Mouse (Mus musculus) midbrain, embryonic 15.5 days (tissue): ENCODE measurements at regions not wholly inside any gene's neighbourhood (a gene's known extent, or its start where the extent isn't known, plus 50 kb on each side); places are given as distances from the start of the nearest gene placed in this dataset.

ENCODE experiments used
- ATAC-seq: fragments of 200-750 bp; cut with Nextera tagmentation; replicated peaks from 2 replicates; pipeline ENCODE4 v1.8.0; 2017; ENCODE audit warnings: moderate TSS enrichment
- H3K27ac ChIP-seq: fragments of 300-500 bp; sonication (generic); 2 replicates; pipeline ENCODE4 v1.5.1; 2015; ENCODE audit warnings: mild to moderate bottlenecking, inconsistent platforms
- H3K27me3 ChIP-seq: fragments of 300-500 bp; sonication (generic); replicated peaks from 2 replicates; pipeline ENCODE4 v1.6.1; 2015; ENCODE audit warnings: inconsistent platforms
- H3K36me3 ChIP-seq: fragments of 300-500 bp; sonication (generic); replicated peaks from 2 replicates; pipeline ENCODE4 v1.6.1; 2015; ENCODE audit warnings: inconsistent platforms
- H3K4me1 ChIP-seq: fragments of 300-500 bp; sonication (generic); 2 replicates; pipeline ENCODE4 v1.6.1; 2015; ENCODE audit warnings: inconsistent platforms
- H3K4me2 ChIP-seq: fragments of 300-500 bp; sonication (generic); 2 replicates; pipeline ENCODE4 v1.6.1; 2015; ENCODE audit warnings: inconsistent platforms, mild to moderate bottlenecking, moderate library complexity
- H3K4me3 ChIP-seq: fragments of 300-500 bp; sonication (generic); 2 replicates; pipeline ENCODE4 v1.5.1; 2015; ENCODE audit warnings: mild to moderate bottlenecking, inconsistent platforms
- H3K9ac ChIP-seq: fragments of 300-500 bp; sonication (generic); 2 replicates; pipeline ENCODE4 v1.6.1; 2015; ENCODE audit warnings: mild to moderate bottlenecking, inconsistent platforms
- H3K9me3 ChIP-seq: fragments of 300-500 bp; sonication (generic); 2 replicates; pipeline ENCODE4 v1.6.1; 2016; ENCODE audit warnings: inconsistent platforms
- WGBS: fragments of 180-500 bp; shearing (Covaris S2); methylation state at CpG from one replicate; pipeline ENCODE4 v1.1.7; 2015; ENCODE audit warnings: mixed read lengths; 5-methylcytosine and 5-hydroxymethylcytosine counted together

GRCm38 (mm10) chr4:95358674-95359073 lies 198.6 kb upstream of the Fggy start:
- Histone ChIP-seq H3K27me3 (no peaks in the 10 kb centered on the region), H3K4me3 (no peak overlapping the region), H3K4me1 (no peaks in the 10 kb centered on the region), H3K9ac (no peak overlapping the region), H3K4me2 (no peak overlapping the region), H3K9me3 (no peaks in the 10 kb centered on the region), H3K36me3 (no peaks in the 10 kb centered on the region), H3K27ac (no peak overlapping the region)
- no peak for ATAC-seq
- whole genome bisulfite sequencing = 75% methylated on average over 2 of the region's 2 CpGs

- Histone ChIP-seq H3K27me3 (no peaks in the 10 kb centered on the region), H3K36me3 (no peaks in the 10 kb centered on the region), H3K4me1 (no peaks in the 10 kb centered on the region), H3K27ac (no peak overlapping the region), H3K4me3 (no peak overlapping the region), H3K4me2 (no peak overlapping the region), H3K9me3 (no peaks in the 10 kb centered on the region), H3K9ac (no peak overlapping the region)
- ATAC-seq = no peak
- 19% methylated on average over 3 of the region's 3 CpGs for WGBS
These were observed 196.9 kb upstream of the Fggy start for GRCm38 (mm10) chr4:95360336-95360967.

GRCm38 (mm10) chr4:95364376-95365082 lies 192.8 kb upstream of the Fggy start:
- no peaks in the 10 kb centered on the region for H3K36me3 ChIP-seq
- H3K4me1 ChIP-seq = no peaks in the 10 kb centered on the region
- 85% methylated on average over 4 of the region's 4 CpGs for WGBS
- H3K9me3 ChIP-seq = no peaks in the 10 kb centered on the region
- H3K9ac ChIP-seq = no peak overlapping the region
- no peak overlapping the region for H3K4me2 ChIP-seq
- no peak for ATAC-seq
- H3K27me3 ChIP-seq = no peaks in the 10 kb centered on the region
- no peak overlapping the region for H3K27ac ChIP-seq
- H3K4me3 ChIP-seq = no peak overlapping the region

GRCm38 (mm10) chr4:95376386-95376785 lies 180.9 kb upstream of the Fggy start:
- no peak overlapping the region for H3K27ac ChIP-seq
- WGBS = 80% methylated on average over 5 of the region's 5 CpGs
- ATAC-seq = no peak
- no peaks in the 10 kb centered on the region for H3K27me3 ChIP-seq
- no peaks in the 10 kb centered on the region; the same call in 1 of the 2 replicates for H3K4me1 ChIP-seq
- H3K4me2 ChIP-seq = no peak overlapping the region
- H3K36me3 ChIP-seq = no peaks in the 10 kb centered on the region
- H3K9ac ChIP-seq = no peak overlapping the region
- no peak overlapping the region for H3K4me3 ChIP-seq
- no peaks in the 10 kb centered on the region for H3K9me3 ChIP-seq

- H3K4me2 ChIP-seq = no peak overlapping the region
- no peak overlapping the region for H3K9ac ChIP-seq
- ATAC-seq = no peak
- no peaks in the 10 kb centered on the region for H3K27me3 ChIP-seq
- no peak overlapping the region for H3K27ac ChIP-seq
- WGBS = 53% methylated on average over 9 of the region's 9 CpGs
- H3K4me1 ChIP-seq = no peaks in the 10 kb centered on the region; the same call in 1 of the 2 replicates
- H3K4me3 ChIP-seq = no peak overlapping the region
- H3K36me3 ChIP-seq = no peaks in the 10 kb centered on the region
- no peaks in the 10 kb centered on the region for H3K9me3 ChIP-seq
These were observed 179.8 kb upstream of the Fggy start for GRCm38 (mm10) chr4:95377222-95378134.

GRCm38 (mm10) chr4:95378645-95379044 lies 178.7 kb upstream of the Fggy start:
- Histone ChIP-seq H3K4me2 (no peak overlapping the region), H3K4me3 (no peak overlapping the region), H3K9ac (no peak overlapping the region), H3K36me3 (no peaks in the 10 kb centered on the region), H3K9me3 (no peaks in the 10 kb centered on the region), H3K27me3 (no peaks in the 10 kb centered on the region), H3K4me1 (no peaks in the 10 kb centered on the region; the same call in 1 of the 2 replicates), H3K27ac (no peak overlapping the region)
- ATAC-seq = no peak
- WGBS = 88% methylated on average over 3 of the region's 3 CpGs

GRCm38 (mm10) chr4:95383216-95383892 lies 174.0 kb upstream of the Fggy start:
- WGBS = 90% methylated on average over 8 of the region's 8 CpGs
- no peak overlapping the region for H3K9ac ChIP-seq
- no peaks in the 10 kb centered on the region for H3K36me3 ChIP-seq
- ATAC-seq = no peak
- H3K4me3 ChIP-seq = no peak overlapping the region
- no peak overlapping the region for H3K27ac ChIP-seq
- H3K9me3 ChIP-seq = no peaks in the 10 kb centered on the region
- no peaks in the 10 kb centered on the region for H3K27me3 ChIP-seq
- no peak overlapping the region for H3K4me2 ChIP-seq
- H3K4me1 ChIP-seq = no peaks in the 10 kb centered on the region

GRCm38 (mm10) chr4:95385552-95385951 lies 171.8 kb upstream of the Fggy start:
- ATAC-seq = no peak
- Histone ChIP-seq H3K4me2 (no peak overlapping the region), H3K4me3 (no peak overlapping the region), H3K36me3 (no peaks in the 10 kb centered on the region), H3K27me3 (no peaks in the 10 kb centered on the region), H3K27ac (no peak overlapping the region), H3K4me1 (no peaks in the 10 kb centered on the region), H3K9me3 (no peaks in the 10 kb centered on the region), H3K9ac (no peak overlapping the region)
- 68% methylated on average over 7 of the region's 7 CpGs for WGBS

GRCm38 (mm10) chr4:95386021-95386420 lies 171.3 kb upstream of the Fggy start:
- no peak for ATAC-seq
- WGBS = 58% methylated on average over 2 of the region's 2 CpGs
- no peak overlapping the region for H3K27ac ChIP-seq
- H3K4me3 ChIP-seq = no peak overlapping the region
- H3K36me3 ChIP-seq = no peaks in the 10 kb centered on the region
- H3K4me2 ChIP-seq = no peak overlapping the region
- no peaks in the 10 kb centered on the region for H3K9me3 ChIP-seq
- H3K27me3 ChIP-seq = no peaks in the 10 kb centered on the region
- H3K4me1 ChIP-seq = no peaks in the 10 kb centered on the region
- no peak overlapping the region for H3K9ac ChIP-seq

GRCm38 (mm10) chr4:95388556-95388955 lies 168.8 kb upstream of the Fggy start:
- H3K4me3 ChIP-seq = no peak overlapping the region
- ATAC-seq = no peak

GRCm38 (mm10) chr4:95389647-95390046 lies 167.7 kb upstream of the Fggy start:
- no peak overlapping the region for H3K9ac ChIP-seq
- H3K9me3 ChIP-seq = no peaks in the 10 kb centered on the region
- WGBS = 31% methylated on average over 2 of the region's 2 CpGs
- 0 out of 2 replicates have a peak, but pooled peaks have one; percentile 62 for ATAC-seq
- no peaks in the 10 kb centered on the region for H3K27me3 ChIP-seq
- no peaks in the 10 kb centered on the region for H3K36me3 ChIP-seq
- H3K27ac ChIP-seq = no peak overlapping the region
- H3K4me1 ChIP-seq = no peaks in the 10 kb centered on the region
- H3K4me2 ChIP-seq = no peak overlapping the region
- no peak overlapping the region for H3K4me3 ChIP-seq

More at GRCm38 (mm10) chr4:95388556-95388955, 168.8 kb upstream of the Fggy start:
- no peaks in the 10 kb centered on the region for H3K4me1 ChIP-seq
- no peak overlapping the region for H3K27ac ChIP-seq
- H3K9me3 ChIP-seq = no peaks in the 10 kb centered on the region
- H3K36me3 ChIP-seq = no peaks in the 10 kb centered on the region
- no peaks in the 10 kb centered on the region for H3K27me3 ChIP-seq
- H3K9ac ChIP-seq = no peak overlapping the region
- H3K4me2 ChIP-seq = no peak overlapping the region
- WGBS = 65% methylated on average over 3 of the region's 3 CpGs

GRCm38 (mm10) chr4:95390549-95390948 lies 166.8 kb upstream of the Fggy start:
- Histone ChIP-seq H3K9me3 (no peaks in the 10 kb centered on the region), H3K9ac (no peak overlapping the region), H3K27me3 (no peaks in the 10 kb centered on the region), H3K4me1 (no peaks in the 10 kb centered on the region), H3K4me2 (no peak overlapping the region), H3K27ac (no peak overlapping the region), H3K4me3 (no peak overlapping the region), H3K36me3 (no peaks in the 10 kb centered on the region)
- no peak for ATAC-seq
